In the genomic region with DNA sequence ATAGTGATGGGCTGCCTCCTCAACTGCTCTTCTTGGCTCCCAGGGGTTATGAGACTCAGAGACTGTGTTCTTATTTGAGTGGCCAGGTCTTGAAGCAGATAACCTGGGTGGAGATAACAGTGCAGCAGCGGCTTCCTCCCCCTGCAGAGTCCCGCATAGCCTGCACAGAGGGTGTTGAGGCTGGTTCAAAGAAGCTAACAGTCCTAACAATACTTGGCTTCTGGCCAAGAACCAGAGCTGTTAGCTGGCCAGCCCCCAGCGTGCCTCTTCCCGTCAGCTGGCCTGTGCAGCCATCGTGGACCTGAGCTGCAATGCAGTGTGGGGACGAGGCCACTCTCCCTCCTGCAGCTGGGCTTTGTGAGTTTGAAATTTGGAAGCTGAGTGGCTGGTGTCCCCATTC, we compare ENCODE assay signal across 8 mouse cellular contexts. TPM values are rescaled to one million over a fixed set of nuclear protein-coding genes. Genes with fewer than 3 reads are reported as not detected.
DNase-seq lines count a peak whose midpoint lies in the region; ATAC-seq and TF ChIP-seq lines count a peak whose summit lies in the region.

No protein-coding gene starts in this region.

- H3K9me3 ChIP-seq in forebrain, embryonic 15.5 days, result no peaks in the 10 kb centered on the region
- H3K9me3 ChIP-seq in hindbrain, embryonic 14.5 days (ENCODE audit: control insufficient read depth, low read length), result no peaks in the 10 kb centered on the region
- H3K9me3 ChIP-seq in limb, embryonic 14.5 days (ENCODE audit: control insufficient read depth, low read length), result no peaks in the 10 kb centered on the region
- H3K9me3 ChIP-seq in stomach, embryonic 14.5 days (ENCODE audit: control insufficient read depth, low read depth, low read length), result no peaks in the 10 kb centered on the region

- no peak overlapping the region for H3K9ac ChIP-seq in forebrain, embryonic 15.5 days (replicated peaks)
- H3K9ac ChIP-seq in hindbrain, embryonic 14.5 days, result no peak overlapping the region
- H3K9ac ChIP-seq in limb, embryonic 14.5 days (ENCODE audit: low read depth, low read length, severe bottlenecking), result peak overlapping the region; percentile 7; the same call in 1 of the 2 replicates
- H3K9ac ChIP-seq in stomach, embryonic 14.5 days (replicated peaks; ENCODE audit: low read depth, low read length), result no peak overlapping the region

- no peak overlapping the region for H3K4me3 ChIP-seq in lung, adult 2 months (replicated peaks; ENCODE audit: extremely low read depth, low read depth, low read length)
- H3K4me3 ChIP-seq in forebrain, embryonic 15.5 days, result no peak overlapping the region
- H3K4me3 ChIP-seq in hindbrain, embryonic 14.5 days (replicated peaks; ENCODE audit: low read length), result no peak overlapping the region
- no peak overlapping the region for H3K4me3 ChIP-seq in limb, embryonic 14.5 days (replicated peaks; ENCODE audit: low read length)
- no peak overlapping the region for H3K4me3 ChIP-seq in stomach, embryonic 14.5 days (ENCODE audit: low read depth, low read length)

- no peak overlapping the region for H3K4me2 ChIP-seq in forebrain, embryonic 15.5 days (replicated peaks)
- no peak overlapping the region for H3K4me2 ChIP-seq in hindbrain, embryonic 14.5 days (replicated peaks)
- no peak overlapping the region for H3K4me2 ChIP-seq in limb, embryonic 14.5 days (replicated peaks; ENCODE audit: low read depth, low read length, severe bottlenecking)
- no peak overlapping the region for H3K4me2 ChIP-seq in stomach, embryonic 14.5 days (replicated peaks; ENCODE audit: low read depth, low read length)

- H3K4me1 ChIP-seq in lung, adult 2 months (ENCODE audit: control insufficient read depth, insufficient read depth, low read length), result peaks cover 19% of the 10 kb centered on the region
- peaks cover 8% of the 10 kb centered on the region for H3K4me1 ChIP-seq in forebrain, embryonic 15.5 days
- H3K4me1 ChIP-seq in hindbrain, embryonic 14.5 days (replicated peaks; ENCODE audit: control insufficient read depth, insufficient read depth, low read length), result peaks cover 22% of the 10 kb centered on the region
- peaks cover 19% of the 10 kb centered on the region for H3K4me1 ChIP-seq in limb, embryonic 14.5 days (ENCODE audit: control insufficient read depth, insufficient read depth, low read length)
- H3K4me1 ChIP-seq in stomach, embryonic 14.5 days (ENCODE audit: control insufficient read depth, insufficient read depth, low read length), result peaks cover 27% of the 10 kb centered on the region

- peak; percentile 44 to 61 for DNase-seq in lung, adult 18-20 months
- no peak for DNase-seq in lung, adult 2 months
- peak; percentile 59 for DNase-seq in hindbrain, embryonic 14.5 days (ENCODE audit: low spot score)
- peak; percentile 87 for DNase-seq in limb, embryonic 14.5 days (ENCODE audit: low spot score)
- DNase-seq in urinary bladder, adult 2 months (ENCODE audit: low spot score), result no peak
- no peak for DNase-seq in thymus, adult 18-20 months

- no peak for TF ChIP-seq CTCF in lung, adult 2 months (IDR thresholded peaks at IDR 0.05; ENCODE audit: insufficient read depth, low read length)

- peak; percentile 46; the same call in 1 of the 2 replicates for ATAC-seq in forebrain, embryonic 15.5 days (replicated peaks)
- ATAC-seq in hindbrain, embryonic 14.5 days (ENCODE audit: low FRiP score), result peak; percentile 62
- peak; percentile 72; the same call in 1 of the 2 replicates for ATAC-seq in limb, embryonic 14.5 days (ENCODE audit: low FRiP score, low read depth)
- ATAC-seq in stomach, embryonic 14.5 days (ENCODE audit: insufficient number of reproducible peaks, insufficient read depth, low FRiP score, low read depth), result peak; percentile 86

- H3K36me3 ChIP-seq in forebrain, embryonic 15.5 days, result no peaks in the 10 kb centered on the region
- no peaks in the 10 kb centered on the region for H3K36me3 ChIP-seq in hindbrain, embryonic 14.5 days (replicated peaks; ENCODE audit: control insufficient read depth, insufficient read depth)
- no peaks in the 10 kb centered on the region for H3K36me3 ChIP-seq in limb, embryonic 14.5 days (ENCODE audit: control insufficient read depth, insufficient read depth, low read length)
- H3K36me3 ChIP-seq in stomach, embryonic 14.5 days (ENCODE audit: control insufficient read depth, insufficient read depth, low read length), result no peaks in the 10 kb centered on the region

- no peak for TF ChIP-seq POLR2A in lung, adult 2 months (IDR thresholded peaks at IDR 0.05; ENCODE audit: borderline replicate concordance, extremely low read depth, low read depth, low read length)
- TF ChIP-seq POLR2A in limb, embryonic 14.5 days (IDR thresholded peaks at IDR 0.05; ENCODE audit: borderline replicate concordance, extremely low read depth, insufficient read depth, insufficient read length), result no peak

- H3K27ac ChIP-seq in forebrain, embryonic 15.5 days (replicated peaks), result no peak overlapping the region
- H3K27ac ChIP-seq in hindbrain, embryonic 14.5 days, result peak overlapping the region; percentile 55; the same call in 1 of the 2 replicates
- no peak overlapping the region for H3K27ac ChIP-seq in limb, embryonic 14.5 days (replicated peaks; ENCODE audit: low read depth, low read length)
- peak overlapping the region; percentile 40; the same call in 1 of the 2 replicates for H3K27ac ChIP-seq in stomach, embryonic 14.5 days (ENCODE audit: low read length)

- 6% methylated on average over 6 of the region's 6 CpGs for WGBS in lung, adult 2 months
- WGBS in forebrain, embryonic 15.5 days, result 18% methylated on average over 6 of the region's 6 CpGs
- 16% methylated on average over 6 of the region's 6 CpGs for WGBS in hindbrain, embryonic 14.5 days
- WGBS in limb, embryonic 14.5 days, result 9% methylated on average over 6 of the region's 6 CpGs
- WGBS in stomach, embryonic 14.5 days, result 5% methylated on average over 6 of the region's 6 CpGs

- H3K27me3 ChIP-seq in forebrain, embryonic 15.5 days, result no peaks in the 10 kb centered on the region
- H3K27me3 ChIP-seq in hindbrain, embryonic 14.5 days (ENCODE audit: control insufficient read depth, insufficient read depth, low read length), result no peaks in the 10 kb centered on the region
- no peaks in the 10 kb centered on the region for H3K27me3 ChIP-seq in limb, embryonic 14.5 days (ENCODE audit: control insufficient read depth, insufficient read depth, low read length)
- no peaks in the 10 kb centered on the region for H3K27me3 ChIP-seq in stomach, embryonic 14.5 days (ENCODE audit: control insufficient read depth, insufficient read depth, low read length)

RNA-seq across cellular contexts. Expression of a gene that starts 18.6 kb away (rescaled TPM):
- 50.7 and 73.0 TPM in 2 replicates for polyA plus RNA-seq in lung, adult 2 months (2012; rRNA removed)
- polyA plus RNA-seq in forebrain, embryonic 15.5 days (2015; fragmentation: Nextera tagmentation; extraction: Ambion mirVana), result 6.8 and 9.5 TPM in 2 replicates
- 9.1 and 10.0 TPM in 2 replicates for polyA plus RNA-seq in hindbrain, embryonic 14.5 days (2014; fragmentation: Nextera tagmentation; extraction: Ambion mirVana)
- polyA plus RNA-seq in limb, embryonic 14.5 days (2012; rRNA removed), result 16.1 and 21.5 TPM in 2 replicates
- 9.3 and 12.9 TPM in 2 replicates for polyA plus RNA-seq in limb, embryonic 14.5 days (2014; fragmentation: Nextera tagmentation; extraction: Ambion mirVana)
- 2.1 and 3.2 TPM in 2 replicates for polyA plus RNA-seq in stomach, embryonic 14.5 days (2014; fragmentation: Nextera tagmentation; extraction: Ambion mirVana)
- 3.1 and 5.1 TPM in 2 replicates for polyA plus RNA-seq in urinary bladder, adult 2 months (2012; rRNA removed)

RNA-seq across cellular contexts. Expression of a gene that starts 25.8 kb away (rescaled TPM):
- 0.19 and 0.32 TPM in 2 replicates for polyA plus RNA-seq in lung, adult 2 months (2012; rRNA removed)
- polyA plus RNA-seq in forebrain, embryonic 15.5 days (2015; fragmentation: Nextera tagmentation; extraction: Ambion mirVana), result 0.17 TPM in 1 of 2 replicates, not detected in the other
- polyA plus RNA-seq in hindbrain, embryonic 14.5 days (2014; fragmentation: Nextera tagmentation; extraction: Ambion mirVana), result 0.32 TPM in 1 of 2 replicates, not detected in the other
- polyA plus RNA-seq in limb, embryonic 14.5 days (2012; rRNA removed), result 46.8 and 60.5 TPM in 2 replicates
- 47.8 and 70.4 TPM in 2 replicates for polyA plus RNA-seq in limb, embryonic 14.5 days (2014; fragmentation: Nextera tagmentation; extraction: Ambion mirVana)
- polyA plus RNA-seq in stomach, embryonic 14.5 days (2014; fragmentation: Nextera tagmentation; extraction: Ambion mirVana), result not detected in 2 replicates
- not detected in 2 replicates for polyA plus RNA-seq in urinary bladder, adult 2 months (2012; rRNA removed)

RNA-seq across cellular contexts. Expression of a gene that starts 44.5 kb away (rescaled TPM):
- 0.03 and 0.04 TPM in 2 replicates for polyA plus RNA-seq in lung, adult 2 months (2012; rRNA removed)
- 3.5 and 4.6 TPM in 2 replicates for polyA plus RNA-seq in forebrain, embryonic 15.5 days (2015; fragmentation: Nextera tagmentation; extraction: Ambion mirVana)
- 7.9 and 9.4 TPM in 2 replicates for polyA plus RNA-seq in hindbrain, embryonic 14.5 days (2014; fragmentation: Nextera tagmentation; extraction: Ambion mirVana)
- polyA plus RNA-seq in limb, embryonic 14.5 days (2012; rRNA removed), result 0.68 and 1.1 TPM in 2 replicates
- 0.30 and 0.43 TPM in 2 replicates for polyA plus RNA-seq in limb, embryonic 14.5 days (2014; fragmentation: Nextera tagmentation; extraction: Ambion mirVana)
- polyA plus RNA-seq in stomach, embryonic 14.5 days (2014; fragmentation: Nextera tagmentation; extraction: Ambion mirVana), result not detected in 2 replicates
- 0.09 and 0.11 TPM in 2 replicates for polyA plus RNA-seq in urinary bladder, adult 2 months (2012; rRNA removed)

Comparison
In these comparisons a context has a peak if more than half of its experiments do, and no peak if none do; other contexts are left out.
1. DNase-seq: peak in lung, adult 18-20 months (2 of 2), hindbrain, embryonic 14.5 days (single experiment) and limb, embryonic 14.5 days (single experiment); none in lung, adult 2 months (single experiment), urinary bladder, adult 2 months (single experiment) and thymus, adult 18-20 months (0 of 2).
2. H3K27ac ChIP-seq: peak in hindbrain, embryonic 14.5 days (single experiment) and stomach, embryonic 14.5 days (single experiment); none in forebrain, embryonic 15.5 days (single experiment) and limb, embryonic 14.5 days (single experiment).
3. RNA of a gene that starts 25.8 kb away (polyA plus RNA-seq): 46.8 to 70.4 TPM in limb, embryonic 14.5 days; 0.32 TPM in hindbrain, embryonic 14.5 days, 0.19 to 0.32 TPM in lung, adult 2 months, 0.17 TPM in forebrain, embryonic 15.5 days, not detected in stomach, embryonic 14.5 days and not detected in urinary bladder, adult 2 months; every median in the first group is over 10 times any median in the second.
4. Peak in every context shown above with its lines, with median percentiles within 50 percentile points of each other: ATAC-seq.